Mouse (Mus musculus) cortical plate, adult 2 months (tissue): ENCODE results near the gene Pofut1.

Experiments
- CTCF ChIP-seq: fragments of 200-500 bp; IDR thresholded peaks from 2 replicates; pipeline ENCODE4 v1.5.1; 2011; ENCODE audit warnings: mild to moderate bottlenecking, control low read depth, low read length; ENCODE audit not compliant: insufficient read depth; ENCODE audit errors: extremely low read depth
- POLR2A ChIP-seq: fragments of 200-500 bp; IDR thresholded peaks from 2 replicates; pipeline ENCODE4 v1.6.1; 2011; ENCODE audit warnings: mild to moderate bottlenecking, low read length, control low read depth; ENCODE audit not compliant: insufficient read depth; ENCODE audit errors: extremely low read depth

GRCm38 (mm10) chr2:153222566-153222965 is 18.8 kb upstream of the Pofut1 start:
- TF ChIP-seq CTCF, result no peak
- TF ChIP-seq POLR2A, result no peak
